Mouse (Mus musculus) ES-E14 (cell line): ENCODE results near the gene Capn8.

Source experiments
- CHD2 ChIP-seq: IDR thresholded peaks from 2 replicates; pipeline ENCODE4 v1.6.1; 2014; ENCODE audit warnings: mild to moderate bottlenecking, low read depth, low read length, inconsistent platforms
- MAFK ChIP-seq: IDR thresholded peaks from 2 replicates; pipeline ENCODE4 v1.6.1; 2014; ENCODE audit warnings: mild to moderate bottlenecking, low read depth, low read length, inconsistent platforms; ENCODE audit not compliant: insufficient read depth
- ZNF384 ChIP-seq: IDR thresholded peaks from 2 replicates; pipeline ENCODE4 v1.6.1; 2012; ENCODE audit warnings: low read depth, low read length, inconsistent platforms

DNA sequence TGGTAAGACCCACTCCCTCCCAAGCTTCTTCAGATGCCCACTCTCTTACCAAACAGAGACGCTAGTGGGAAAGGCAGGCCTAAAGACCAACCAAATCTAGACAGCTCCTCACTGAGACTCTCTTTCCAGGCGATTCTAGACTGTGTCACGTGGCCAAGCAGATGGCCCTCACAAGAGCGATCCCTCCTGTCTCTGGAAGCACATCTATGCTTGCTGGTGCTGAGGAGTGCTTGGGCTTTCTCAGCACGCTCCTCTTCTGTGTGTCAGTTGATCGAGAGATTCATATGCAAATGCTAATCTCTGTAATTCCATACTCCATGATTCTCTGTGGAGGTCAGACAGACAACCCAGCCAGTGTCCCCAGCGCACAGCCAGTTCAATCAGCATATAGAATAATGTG, 26.7 kb downstream of the Capn8 start:
- TF ChIP-seq ZNF384 (no peak), CHD2 (no peak), MAFK (no peak)
